Mouse (Mus musculus): ENCODE measurements around the gene Itpk1. TPM values are rescaled to one million over a fixed set of nuclear protein-coding genes. Genes with fewer than 3 reads are reported as not detected.

Gene Itpk1
- polyA plus RNA-seq, 1 experiment from 2014 or later: 58.7 TPM

DNA sequence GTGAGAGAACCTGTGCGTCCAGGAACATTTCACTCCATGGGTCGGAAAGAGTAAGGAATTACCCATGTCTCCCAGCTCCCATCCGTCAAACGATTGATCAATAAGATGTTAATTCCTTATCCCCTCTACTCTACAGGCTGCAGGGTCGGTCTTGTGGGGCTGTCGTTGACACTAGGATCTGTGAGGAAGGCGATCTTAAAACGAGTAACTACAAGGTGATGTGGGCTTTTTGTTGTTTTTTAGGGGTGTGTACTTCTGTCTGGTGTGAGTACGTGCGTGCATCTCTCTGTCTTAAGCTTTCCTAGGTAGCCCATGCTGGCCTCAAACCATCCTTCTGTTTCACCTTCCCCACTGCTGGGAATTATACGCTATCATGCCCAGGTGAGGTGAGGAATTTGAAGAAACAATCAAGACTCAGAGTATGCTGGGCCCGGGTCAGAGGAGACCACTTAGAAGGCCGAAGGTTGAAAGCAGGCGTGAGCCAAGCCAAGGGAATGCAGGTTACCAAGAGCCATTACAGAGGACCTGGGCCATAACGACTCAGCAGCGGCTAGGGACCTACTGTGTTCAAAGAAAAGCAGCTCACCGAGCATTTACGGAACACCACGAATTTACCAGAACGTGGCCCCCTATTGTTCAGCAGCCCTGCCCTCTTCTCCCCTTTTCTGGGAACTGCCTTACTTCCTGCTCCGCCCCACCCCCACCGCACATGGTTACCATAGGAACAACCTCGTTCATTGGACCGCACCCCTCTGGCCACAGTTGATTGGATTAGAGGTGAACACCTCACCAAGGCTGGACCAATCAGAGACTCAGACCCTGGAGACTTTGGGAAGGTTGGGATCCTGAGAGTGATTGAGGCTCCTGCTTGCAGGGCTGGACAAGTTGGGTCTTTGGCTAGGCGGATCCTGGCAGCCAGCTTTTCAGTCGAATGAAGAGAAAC, 25.4 kb upstream of the Itpk1 start:
- Histone ChIP-seq H3K4me1 (peaks cover 22% of the 10 kb centered on the region), H3K4me3 (peak overlapping the region; percentile 25), H3K27me3 (no peaks in the 10 kb centered on the region), H3K9me3 (no peaks in the 10 kb centered on the region), H3K4me2 (replicated peaks) (peak overlapping the region; percentile 44), H3K27ac (replicated peaks) (peak overlapping the region; percentile 88), H3K9ac (replicated peaks) (peak overlapping the region; percentile 27; the same call in 1 of the 2 replicates), H3K36me3 (no peaks in the 10 kb centered on the region)
- WGBS: 29% methylated on average over 26 of the region's 26 CpGs
- peak; percentile 98 for ATAC-seq (replicated peaks)

GRCm38 (mm10) chr12:102725761-102726175, 21.0 kb upstream of the Itpk1 start:
- Histone ChIP-seq H3K27me3 (no peaks in the 10 kb centered on the region), H3K27ac (replicated peaks) (no peak overlapping the region), H3K4me2 (replicated peaks) (no peak overlapping the region), H3K4me1 (peaks cover 14% of the 10 kb centered on the region), H3K9ac (replicated peaks) (no peak overlapping the region), H3K4me3 (no peak overlapping the region), H3K36me3 (no peaks in the 10 kb centered on the region), H3K9me3 (no peaks in the 10 kb centered on the region)
- 74% methylated on average over 7 of the region's 7 CpGs for WGBS
- ATAC-seq (replicated peaks): no peak

- Histone ChIP-seq H3K4me2 (replicated peaks) (no peak overlapping the region), H3K9ac (replicated peaks) (no peak overlapping the region), H3K27ac (replicated peaks) (no peak overlapping the region; the same call in 1 of the 2 replicates), H3K4me1 (peaks cover 8% of the 10 kb centered on the region), H3K9me3 (no peaks in the 10 kb centered on the region), H3K36me3 (no peaks in the 10 kb centered on the region), H3K27me3 (no peaks in the 10 kb centered on the region), H3K4me3 (no peak overlapping the region)
- WGBS: 92% methylated on average over 6 of the region's 6 CpGs
- ATAC-seq (replicated peaks): no peak
Measured at GRCm38 (mm10) chr12:102725146-102725545, 20.4 kb upstream of the Itpk1 start.

GRCm38 (mm10) chr12:102723861-102724260, 19.1 kb upstream of the Itpk1 start:
- no peaks in the 10 kb centered on the region for H3K9me3 ChIP-seq
- WGBS: 55% methylated on average over 6 of the region's 6 CpGs
- H3K4me2 ChIP-seq (replicated peaks): no peak overlapping the region
- H3K27me3 ChIP-seq: no peaks in the 10 kb centered on the region
- 0 out of 2 replicates have a peak overlapping the region, but pooled peaks have one; percentile 13 for H3K9ac ChIP-seq (replicated peaks)
- H3K4me1 ChIP-seq: peaks cover 5% of the 10 kb centered on the region; the same call in 1 of the 2 replicates
- no peak overlapping the region for H3K4me3 ChIP-seq
- H3K27ac ChIP-seq (replicated peaks): peak overlapping the region; percentile 50
- 0 out of 2 replicates have a peak, but pooled peaks have one; percentile 30 for ATAC-seq (replicated peaks)
- no peaks in the 10 kb centered on the region for H3K36me3 ChIP-seq

DNA sequence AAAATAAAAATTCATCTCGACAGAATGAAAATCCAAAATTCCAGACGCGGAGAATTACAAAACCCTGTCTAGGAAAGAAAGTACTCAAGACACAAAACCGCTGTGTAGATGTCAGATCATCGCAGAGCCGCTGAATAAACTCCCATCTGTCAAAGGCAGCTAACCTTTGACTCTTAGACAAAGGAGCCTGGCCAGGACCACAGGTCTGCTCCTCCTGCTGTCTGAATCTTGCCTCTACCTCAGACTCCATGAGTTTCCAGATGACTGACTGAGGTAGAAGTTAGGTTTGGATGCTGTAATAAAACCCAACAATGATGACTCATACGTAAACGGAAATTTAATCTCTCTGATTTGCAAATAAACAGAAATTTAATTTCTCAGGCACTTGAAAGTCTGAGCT, 18.2 kb upstream of the Itpk1 start:
- Histone ChIP-seq H3K4me3 (no peak overlapping the region), H3K27ac (replicated peaks) (no peak overlapping the region), H3K4me1 (peaks cover 5% of the 10 kb centered on the region; the same call in 1 of the 2 replicates), H3K27me3 (no peaks in the 10 kb centered on the region), H3K9ac (replicated peaks) (no peak overlapping the region), H3K4me2 (replicated peaks) (no peak overlapping the region), H3K36me3 (no peaks in the 10 kb centered on the region), H3K9me3 (no peaks in the 10 kb centered on the region)
- 75% methylated on average over 8 of the region's 8 CpGs for WGBS
- ATAC-seq (replicated peaks): no peak

GRCm38 (mm10) chr12:102722451-102722850, 17.7 kb upstream of the Itpk1 start:
- no peaks in the 10 kb centered on the region for H3K9me3 ChIP-seq
- H3K27me3 ChIP-seq: no peaks in the 10 kb centered on the region
- H3K4me1 ChIP-seq: peaks cover 5% of the 10 kb centered on the region; the same call in 1 of the 2 replicates
- no peak overlapping the region for H3K4me2 ChIP-seq (replicated peaks)
- H3K36me3 ChIP-seq: no peaks in the 10 kb centered on the region
- WGBS: 59% methylated on average over 11 of the region's 11 CpGs
- H3K27ac ChIP-seq (replicated peaks): no peak overlapping the region
- no peak overlapping the region for H3K9ac ChIP-seq (replicated peaks)
- no peak for ATAC-seq (replicated peaks)
- H3K4me3 ChIP-seq: no peak overlapping the region

- Histone ChIP-seq H3K9me3 (no peaks in the 10 kb centered on the region), H3K9ac (replicated peaks) (no peak overlapping the region), H3K4me2 (replicated peaks) (no peak overlapping the region), H3K4me3 (no peak overlapping the region), H3K27me3 (no peaks in the 10 kb centered on the region), H3K36me3 (no peaks in the 10 kb centered on the region), H3K27ac (replicated peaks) (no peak overlapping the region), H3K4me1 (peaks cover 5% of the 10 kb centered on the region; the same call in 1 of the 2 replicates)
- 24% methylated on average over 13 of the region's 13 CpGs for WGBS
- ATAC-seq (replicated peaks): peak; percentile 75
Measured at GRCm38 (mm10) chr12:102719552-102720315, 15.0 kb upstream of the Itpk1 start.

- H3K9ac ChIP-seq (replicated peaks): no peak overlapping the region
- peaks cover 2% of the 10 kb centered on the region; the same call in 1 of the 2 replicates for H3K4me1 ChIP-seq
- H3K36me3 ChIP-seq: no peaks in the 10 kb centered on the region
- no peak overlapping the region for H3K4me2 ChIP-seq (replicated peaks)
- no peaks in the 10 kb centered on the region for H3K27me3 ChIP-seq
- no peak for ATAC-seq (replicated peaks)
- WGBS: 83% methylated on average over 10 of the region's 10 CpGs
- H3K4me3 ChIP-seq: no peak overlapping the region
- no peaks in the 10 kb centered on the region for H3K9me3 ChIP-seq
- H3K27ac ChIP-seq (replicated peaks): no peak overlapping the region
Measured at GRCm38 (mm10) chr12:102714654-102715395, 10.1 kb upstream of the Itpk1 start.

DNA sequence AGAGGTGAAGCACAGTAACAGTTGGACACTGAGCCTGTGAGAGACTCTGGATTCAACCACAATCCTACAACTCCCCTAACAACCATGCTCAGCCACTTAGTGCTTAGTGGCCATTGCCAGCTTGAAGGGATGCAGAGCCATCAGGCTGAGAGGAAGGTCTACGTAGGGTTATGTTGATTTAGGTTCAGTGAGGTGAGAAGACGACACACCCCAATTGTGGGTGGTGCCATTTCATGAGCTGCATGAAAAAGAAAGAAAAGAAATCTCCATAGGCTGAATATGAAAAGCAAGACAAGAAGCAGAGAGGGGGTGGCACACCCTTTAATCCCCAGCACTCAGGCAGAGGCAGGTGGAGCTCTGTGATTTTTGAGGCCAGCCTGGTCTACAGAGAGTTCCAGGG, 9.4 kb upstream of the Itpk1 start:
- Histone ChIP-seq H3K4me3 (no peak overlapping the region), H3K36me3 (no peaks in the 10 kb centered on the region), H3K4me1 (no peaks in the 10 kb centered on the region), H3K27ac (replicated peaks) (no peak overlapping the region), H3K4me2 (replicated peaks) (no peak overlapping the region), H3K9ac (replicated peaks) (no peak overlapping the region), H3K27me3 (no peaks in the 10 kb centered on the region), H3K9me3 (no peaks in the 10 kb centered on the region)
- WGBS: 68% methylated on average over 2 of the region's 2 CpGs
- no peak for ATAC-seq (replicated peaks)

DNA sequence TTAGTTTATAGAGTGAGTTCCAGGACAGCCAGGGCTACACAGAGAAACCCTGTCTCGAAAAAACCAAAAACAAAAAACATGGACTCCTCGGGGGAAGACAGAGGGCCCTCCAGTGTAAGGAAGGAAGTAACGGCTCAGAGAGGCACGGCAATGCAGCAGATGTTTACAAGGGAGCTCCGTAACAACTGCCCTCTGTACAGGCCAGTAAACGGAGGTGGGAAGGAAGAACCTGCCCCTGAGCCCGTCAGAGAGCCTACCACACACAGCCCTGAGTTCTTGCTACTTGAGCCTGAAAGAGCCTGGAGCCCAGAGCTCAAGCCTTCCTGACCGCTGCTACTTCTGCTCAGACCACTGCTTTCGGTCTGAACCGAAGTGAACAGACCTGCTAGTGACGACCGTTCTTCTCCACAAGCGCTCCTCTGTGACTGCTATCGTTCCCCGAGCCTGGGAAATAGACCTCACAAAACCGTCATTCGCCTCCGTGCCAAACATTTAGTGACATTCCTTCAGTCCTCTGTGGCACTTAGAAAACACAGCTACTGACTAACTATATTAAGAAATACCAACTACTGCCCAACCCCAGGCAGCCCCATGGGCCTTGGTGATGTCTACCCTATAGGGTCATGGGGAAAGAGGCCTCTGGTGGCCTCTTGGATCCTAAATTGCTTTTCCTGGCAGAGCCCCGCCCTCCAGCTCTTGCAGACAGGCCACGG, 8.6 kb upstream of the Itpk1 start:
- Histone ChIP-seq H3K27me3 (no peaks in the 10 kb centered on the region), H3K36me3 (no peaks in the 10 kb centered on the region), H3K4me3 (no peak overlapping the region), H3K9ac (replicated peaks) (no peak overlapping the region), H3K4me1 (no peaks in the 10 kb centered on the region), H3K27ac (replicated peaks) (no peak overlapping the region), H3K4me2 (replicated peaks) (no peak overlapping the region), H3K9me3 (no peaks in the 10 kb centered on the region)
- no peak for ATAC-seq (replicated peaks)
- 81% methylated on average over 20 of the region's 20 CpGs for WGBS

DNA sequence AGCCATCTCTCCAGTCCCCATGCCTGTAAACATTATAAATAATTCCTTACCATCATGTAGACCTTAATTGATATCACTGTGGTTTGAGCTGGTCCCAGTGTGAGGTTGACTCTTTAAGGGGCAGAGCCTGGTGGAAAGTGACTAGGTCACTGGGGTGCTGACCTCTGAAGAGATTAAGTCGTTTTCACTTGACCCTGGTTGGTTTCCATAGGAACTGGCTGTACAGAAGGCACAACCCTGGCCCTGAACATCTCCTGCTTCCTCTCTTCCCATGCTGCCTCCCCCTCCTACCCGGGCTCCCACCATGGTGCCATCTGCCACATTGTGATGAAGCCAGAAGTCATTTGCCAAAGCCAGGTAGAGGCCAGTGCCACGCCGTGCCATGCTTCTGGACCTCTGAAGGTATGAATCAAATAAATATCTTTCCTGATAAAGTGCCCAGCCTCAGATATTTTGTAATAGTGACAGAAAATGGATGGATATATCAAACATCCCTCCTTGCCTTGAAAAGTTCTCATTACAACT, 6.2 kb upstream of the Itpk1 start:
- Histone ChIP-seq H3K4me3 (no peak overlapping the region), H3K4me1 (peaks cover 1% of the 10 kb centered on the region), H3K36me3 (no peaks in the 10 kb centered on the region), H3K9ac (replicated peaks) (no peak overlapping the region), H3K9me3 (no peaks in the 10 kb centered on the region), H3K4me2 (replicated peaks) (no peak overlapping the region), H3K27me3 (no peaks in the 10 kb centered on the region), H3K27ac (replicated peaks) (no peak overlapping the region)
- WGBS: 57% methylated on average over 4 of the region's 4 CpGs
- no peak for ATAC-seq (replicated peaks)
